Mouse (Mus musculus) liver, postnatal 0 days (tissue): ENCODE results near the gene Natd1. TPM values are rescaled to one million over a fixed set of nuclear protein-coding genes. Genes with fewer than 3 reads are reported as not detected.
A peak's percentile ranks its signal among the peaks of the same experiment; 100 is the strongest.

Experiments used
- ATAC-seq: fragments of 200-750 bp; cut with Nextera tagmentation; 2 replicates; pipeline ENCODE4 v1.8.0; 2017; ENCODE audit warnings: mild to moderate bottlenecking, moderate library complexity
- DNase-seq: peaks from one replicate; pipeline ENCODE4 v3.0.0-alpha.2; 2016
- H3K27ac ChIP-seq: fragments of 300-500 bp; sonication (generic); 2 replicates; pipeline ENCODE4 v1.5.1; 2014; ENCODE audit warnings: antibody characterized with exemption, moderate library complexity, mild to moderate bottlenecking, low read depth
- H3K27me3 ChIP-seq: fragments of 300-500 bp; sonication (generic); 2 replicates; pipeline ENCODE4 v1.6.1; 2014; ENCODE audit warnings: low read length, control low read depth, mixed read lengths; ENCODE audit not compliant: insufficient read depth
- H3K36me3 ChIP-seq: fragments of 300-500 bp; sonication (generic); replicated peaks from 2 replicates; pipeline ENCODE4 v1.6.1; 2014; ENCODE audit warnings: mild to moderate bottlenecking, control low read depth, low read length, moderate library complexity, mixed read lengths; ENCODE audit not compliant: insufficient read depth
- H3K4me1 ChIP-seq: fragments of 300-500 bp; sonication (generic); 2 replicates; pipeline ENCODE4 v1.6.1; 2014; ENCODE audit warnings: antibody characterized with exemption, mild to moderate bottlenecking, control low read depth; ENCODE audit not compliant: insufficient read depth
- H3K4me2 ChIP-seq: fragments of 300-500 bp; sonication (generic); 2 replicates; pipeline ENCODE4 v1.6.1; 2014; ENCODE audit warnings: low read depth, mild to moderate bottlenecking, low read length, moderate library complexity, mixed read lengths
- H3K4me3 ChIP-seq: fragments of 300-500 bp; sonication (generic); 2 replicates; pipeline ENCODE4 v1.5.1; 2014; ENCODE audit warnings: low read depth, low read length
- H3K9ac ChIP-seq: fragments of 300-500 bp; sonication (generic); replicated peaks from 2 replicates; pipeline ENCODE4 v1.6.1; 2014; ENCODE audit warnings: mild to moderate bottlenecking, moderate library complexity
- H3K9me3 ChIP-seq: fragments of 300-500 bp; sonication (generic); 2 replicates; pipeline ENCODE4 v1.6.1; 2016; ENCODE audit warnings: mild to moderate bottlenecking, control low read depth, low read length, mixed read lengths
- CTCF ChIP-seq: sonication (generic); IDR thresholded peaks from 2 replicates; pipeline ENCODE4 v1.5.1; 2016; ENCODE audit warnings: antibody characterized with exemption, low read depth
- EP300 ChIP-seq: IDR thresholded peaks from 2 replicates; pipeline ENCODE4 v1.6.1; 2016; ENCODE audit warnings: antibody characterized with exemption, low read depth, mild to moderate bottlenecking
- WGBS: fragments of 180-500 bp; shearing (Covaris S2); extraction: QIAGEN DNeasy Blood & Tissue Kit; methylation state at CpG from one replicate; pipeline ENCODE4 v1.1.7; 2014; ENCODE audit not compliant: insufficient replicate concordance; 5-methylcytosine and 5-hydroxymethylcytosine counted together
- polyA plus RNA-seq: library from polyadenylated mRNA; unstranded; fragments of >200 nt; fragmentation: Nextera tagmentation; extraction: Ambion mirVana; gene quantifications from 2 replicates; pipeline ENCODE4 v1.2.1, GENCODE M21; 2015

Natd1 gene
- polyA plus RNA-seq, 1 experiment from 2014 or later: 6.2 TPM

DNA sequence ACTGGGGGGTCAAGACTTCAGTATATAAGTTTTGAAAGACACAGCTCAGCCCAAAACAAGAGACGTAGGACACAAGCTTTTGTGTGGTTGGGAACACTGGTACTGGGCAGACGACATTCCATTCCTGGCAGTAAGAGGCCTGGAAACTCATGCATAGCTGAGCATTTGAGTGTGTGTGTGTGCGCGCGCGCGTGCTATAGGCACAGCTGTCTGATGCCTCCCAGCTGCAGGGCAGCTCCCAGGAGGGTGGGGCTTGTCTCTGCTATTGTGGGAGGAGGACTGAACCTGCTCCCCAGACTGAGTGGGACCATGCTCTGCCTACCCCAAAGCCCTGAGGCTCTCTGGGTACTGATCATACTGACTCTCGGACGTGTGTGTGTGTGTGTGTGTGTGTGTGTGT is 26.8 kb upstream of the Natd1 start:
- no peak for DNase-seq

DNA sequence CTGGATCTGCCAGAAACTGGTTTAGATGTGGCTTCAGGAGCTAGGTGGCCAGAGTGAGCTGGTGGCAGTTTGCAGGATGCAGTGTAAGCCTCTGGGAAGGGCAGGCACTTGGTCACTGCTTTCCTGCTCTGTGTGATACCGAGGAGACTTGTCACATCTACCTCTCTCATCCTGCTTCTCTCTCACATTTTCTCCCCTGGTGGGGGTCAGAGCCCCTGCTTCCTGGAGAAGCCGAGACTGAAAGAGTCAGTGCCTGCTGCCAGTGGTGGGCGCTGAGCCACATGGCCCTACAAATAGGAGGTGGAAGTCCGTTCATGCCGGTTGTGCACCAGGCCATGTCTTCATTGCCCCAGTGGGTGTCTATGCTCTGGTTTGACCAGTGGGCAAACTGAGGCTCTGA is 26.0 kb upstream of the Natd1 start:
- 87% methylated on average over 5 of the region's 5 CpGs for WGBS
- Histone ChIP-seq H3K27me3 (no peaks in the 10 kb centered on the region), H3K4me2 (no peak overlapping the region), H3K36me3 (peaks cover 44% of the 10 kb centered on the region), H3K4me3 (no peak overlapping the region), H3K9ac (no peak overlapping the region), H3K4me1 (peaks cover 57% of the 10 kb centered on the region), H3K9me3 (no peaks in the 10 kb centered on the region), H3K27ac (no peak overlapping the region)
- TF ChIP-seq EP300: no peak
- TF ChIP-seq CTCF: no peak
- DNase-seq: no peak
- no peak for ATAC-seq

More for the DNA sequence above, 26.8 kb upstream of the Natd1 start:
- no peak overlapping the region for H3K9ac ChIP-seq
- peak overlapping the region; percentile 82; the same call in 1 of the 2 replicates for H3K27ac ChIP-seq
- whole genome bisulfite sequencing: 66% methylated on average over 9 of the region's 9 CpGs
- H3K4me1 ChIP-seq: peaks cover 48% of the 10 kb centered on the region
- no peak for TF ChIP-seq CTCF
- TF ChIP-seq EP300: no peak
- no peak overlapping the region for H3K4me3 ChIP-seq
- H3K36me3 ChIP-seq: peaks cover 53% of the 10 kb centered on the region
- no peaks in the 10 kb centered on the region for H3K27me3 ChIP-seq
- ATAC-seq: peak; percentile 14; the same call in 1 of the 2 replicates
- 0 out of 2 replicates have a peak overlapping the region, but pooled peaks have one; percentile 45 for H3K4me2 ChIP-seq
- H3K9me3 ChIP-seq: no peaks in the 10 kb centered on the region

DNA sequence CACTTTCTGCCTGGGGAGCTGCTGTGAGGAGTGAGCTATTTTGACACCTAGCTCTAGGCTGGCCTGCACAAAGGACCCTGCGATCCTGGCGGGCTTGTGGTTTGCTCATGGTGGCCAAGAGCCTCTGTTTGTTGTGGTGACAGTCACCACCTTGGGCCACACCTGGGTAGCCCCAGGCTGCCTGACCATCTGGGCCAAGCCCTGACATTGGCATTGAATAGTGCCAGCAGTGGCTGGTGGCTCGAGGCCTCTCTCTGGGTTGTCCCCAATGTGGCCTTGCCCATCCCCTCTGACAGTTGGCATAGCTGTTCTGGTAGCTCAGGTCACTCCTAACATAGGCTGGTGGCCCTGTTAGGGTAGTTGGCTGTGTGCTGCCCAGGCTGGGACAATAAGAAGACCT is 24.9 kb upstream of the Natd1 start:
- no peak overlapping the region for H3K4me3 ChIP-seq
- peaks cover 34% of the 10 kb centered on the region for H3K36me3 ChIP-seq
- H3K9me3 ChIP-seq: no peaks in the 10 kb centered on the region
- peaks cover 66% of the 10 kb centered on the region for H3K4me1 ChIP-seq
- H3K27me3 ChIP-seq: no peaks in the 10 kb centered on the region
- DNase-seq (no peak), ATAC-seq (no peak)
- 97% methylated on average over 3 of the region's 3 CpGs for WGBS
- H3K9ac ChIP-seq: no peak overlapping the region
- no peak overlapping the region for H3K4me2 ChIP-seq
- no peak overlapping the region for H3K27ac ChIP-seq
- no peak for TF ChIP-seq CTCF
- no peak for TF ChIP-seq EP300

DNA sequence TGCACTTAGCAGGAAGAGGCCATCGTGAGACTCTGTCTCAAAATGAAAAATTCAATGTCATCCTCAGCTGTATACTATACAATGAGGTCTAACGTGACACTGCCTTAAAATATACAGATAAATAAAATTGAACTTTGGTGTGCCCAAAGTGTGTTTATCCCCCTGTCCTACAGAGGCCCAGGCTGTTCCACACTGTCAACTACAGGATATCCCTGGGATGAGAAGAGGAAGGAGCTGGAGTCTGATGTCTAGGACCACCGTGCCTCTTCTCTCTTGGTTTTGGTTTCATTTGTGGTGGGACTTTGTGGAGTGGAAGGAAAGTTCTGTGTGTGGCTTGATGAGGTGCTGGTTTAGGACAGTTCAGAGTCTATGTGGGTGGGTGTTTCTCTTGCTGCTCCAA is 23.1 kb upstream of the Natd1 start:
- H3K4me2 ChIP-seq: peak overlapping the region; percentile 78; the same call in 1 of the 2 replicates
- peak overlapping the region; percentile 26; the same call in 1 of the 2 replicates for H3K9ac ChIP-seq
- ATAC-seq (no peak), DNase-seq (no peak)
- H3K9me3 ChIP-seq: no peaks in the 10 kb centered on the region
- TF ChIP-seq EP300: no peak
- TF ChIP-seq CTCF: no peak
- peak overlapping the region; percentile 51; the same call in 1 of the 2 replicates for H3K27ac ChIP-seq
- peaks cover 21% of the 10 kb centered on the region for H3K36me3 ChIP-seq
- 32% methylated on average over 3 of the region's 3 CpGs for WGBS
- H3K4me3 ChIP-seq: no peak overlapping the region
- peaks cover 80% of the 10 kb centered on the region for H3K4me1 ChIP-seq
- no peaks in the 10 kb centered on the region for H3K27me3 ChIP-seq

DNA sequence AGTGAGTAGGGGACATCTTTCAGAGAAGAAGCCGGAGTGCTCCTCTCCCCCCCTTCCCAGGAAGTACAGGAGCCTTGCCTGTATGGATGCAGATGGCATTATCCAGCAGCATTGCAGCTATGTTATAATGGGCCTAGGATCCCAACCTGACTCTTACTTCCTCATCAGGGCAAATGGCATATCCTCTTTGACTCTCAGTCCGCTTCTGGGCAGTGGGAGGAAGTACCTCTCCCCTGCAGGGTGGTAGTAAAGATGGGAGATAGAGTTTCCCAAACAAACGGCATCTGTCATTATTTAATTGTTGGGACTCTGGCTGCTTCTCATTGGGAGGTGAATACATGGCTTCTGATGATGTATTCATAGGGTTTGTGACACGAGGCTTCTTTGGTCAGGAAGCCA is 21.4 kb upstream of the Natd1 start:
- no peak for ATAC-seq
- peak overlapping the region; percentile 78 for H3K4me2 ChIP-seq
- peaks cover 70% of the 10 kb centered on the region for H3K4me1 ChIP-seq
- no peaks in the 10 kb centered on the region for H3K27me3 ChIP-seq
- WGBS: 31% methylated on average over 4 of the region's 4 CpGs
- no peaks in the 10 kb centered on the region for H3K9me3 ChIP-seq
- H3K27ac ChIP-seq: peak overlapping the region; percentile 97
- H3K36me3 ChIP-seq: peaks cover 13% of the 10 kb centered on the region; the same call in 1 of the 2 replicates
- TF ChIP-seq EP300 (no peak), CTCF (no peak)
- H3K9ac ChIP-seq: peak overlapping the region; percentile 65
- peak overlapping the region; percentile 31 for H3K4me3 ChIP-seq
- no peak for DNase-seq

DNA sequence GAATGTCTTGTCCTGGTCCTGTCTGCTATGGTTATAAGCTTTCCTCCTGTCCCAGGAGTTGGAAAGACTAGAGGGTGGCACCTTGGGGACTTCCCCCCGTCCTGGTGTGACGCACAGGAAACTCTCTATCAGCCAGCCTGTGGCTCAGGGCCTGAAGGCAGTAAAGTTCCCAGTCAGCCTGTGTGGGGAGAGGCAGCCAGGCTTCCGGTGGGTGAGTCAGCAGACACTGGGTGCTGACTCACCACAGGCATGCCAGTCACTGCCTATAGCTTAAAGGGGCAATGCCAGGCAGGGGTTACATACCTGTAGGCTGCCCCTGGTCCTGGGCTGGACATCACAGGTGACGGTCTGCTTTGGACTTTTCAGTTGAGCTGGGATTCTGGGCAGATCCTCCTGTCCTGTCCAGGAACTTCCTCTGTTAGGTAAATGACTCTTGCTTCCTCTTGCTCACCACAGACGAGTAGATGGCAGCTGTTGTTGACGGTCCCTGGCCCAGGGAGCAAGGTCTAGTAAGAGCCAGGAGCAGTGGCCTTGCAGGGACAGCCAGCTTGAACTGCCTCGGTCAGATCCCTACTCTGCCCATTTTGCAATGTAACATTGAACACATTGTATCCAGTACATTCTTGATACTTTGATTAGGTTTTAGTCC is 20.9 kb upstream of the Natd1 start:
- H3K4me1 ChIP-seq: peaks cover 72% of the 10 kb centered on the region
- WGBS: 6% methylated on average over 7 of the region's 7 CpGs
- H3K27me3 ChIP-seq: no peaks in the 10 kb centered on the region
- no peak for TF ChIP-seq CTCF
- TF ChIP-seq EP300: peak; percentile 84
- H3K9ac ChIP-seq: peak overlapping the region; percentile 65
- H3K9me3 ChIP-seq: no peaks in the 10 kb centered on the region
- peak overlapping the region; percentile 97 for H3K27ac ChIP-seq
- DNase-seq (peak; percentile 87), ATAC-seq (peak; percentile 83)
- peak overlapping the region; percentile 31 for H3K4me3 ChIP-seq
- H3K4me2 ChIP-seq: peak overlapping the region; percentile 78
- H3K36me3 ChIP-seq: peaks cover 13% of the 10 kb centered on the region; the same call in 1 of the 2 replicates
